Comparison of ENCODE assay signal across 29 mouse cellular contexts in genomic region chr9:83047567-83048238, GRCm38 (mm10).
A peak's percentile ranks its signal among the peaks of the same experiment; 100 is the strongest.
DNase-seq lines count a peak whose midpoint lies in the region; ATAC-seq lines count a peak whose summit lies in the region.
"Had no signal": no experiment of that assay in that cellular context is flagged by ENCODE, and none has a peak within 500 bp of the region (broad histone marks: within the 10 kb centered on the region; RNA-seq: fewer than 3 reads in every experiment).

No protein-coding gene starts in this region.

- H3K27ac ChIP-seq in hindbrain, embryonic 11.5 days (ENCODE audit: low read depth, low read length) = no peak overlapping the region
- H3K27ac ChIP-seq in hindbrain, embryonic 13.5 days = no peak overlapping the region
- no peak overlapping the region for H3K27ac ChIP-seq in embryonic facial prominence, embryonic 14.5 days (replicated peaks; ENCODE audit: low read depth, low read length)
- no peak overlapping the region for H3K27ac ChIP-seq in limb, embryonic 11.5 days (replicated peaks; ENCODE audit: low read depth, low read length)
- H3K27ac ChIP-seq: forebrain, embryonic 12.5 days; heart, embryonic 10.5 days; heart, embryonic 15.5 days; hindbrain, embryonic 14.5 days; limb, embryonic 13.5 days; midbrain, embryonic 15.5 days had no signal

- DNase-seq in hindbrain, embryonic 11.5 days (ENCODE audit: low spot score) = peak; percentile 10
- DNase-seq in embryo, embryonic 9.5 days (ENCODE audit: extremely low spot score) = peak; percentile 13
- DNase-seq in embryonic facial prominence, embryonic 14.5 days (ENCODE audit: low spot score) = peak; percentile 29
- peak; percentile 55 for DNase-seq in limb, embryonic 11.5 days (ENCODE audit: low spot score)
- DNase-seq in layer of hippocampus, postnatal 36 days = no peak
- DNase-seq in cerebellum, postnatal 10 days = no peak
- no peak for DNase-seq in right cerebral cortex, postnatal 25 days
- DNase-seq: adrenal gland, postnatal 25 days; cerebellum, adult 11-12 months; cerebellum, postnatal 25 days; gastrocnemius, postnatal 14 days; heart, postnatal 36 days; kidney, adult 11 months; kidney, postnatal 25 days; lung, postnatal 4 days; right cerebral cortex, postnatal 4 days; thymus, adult 2 months; thymus, postnatal 36 days had no signal

- H3K9me3 ChIP-seq in hindbrain, embryonic 11.5 days (ENCODE audit: control insufficient read depth, low read length) = no peaks in the 10 kb centered on the region
- no peaks in the 10 kb centered on the region for H3K9me3 ChIP-seq in hindbrain, embryonic 13.5 days
- no peaks in the 10 kb centered on the region for H3K9me3 ChIP-seq in embryonic facial prominence, embryonic 14.5 days (ENCODE audit: control insufficient read depth, low read length)
- H3K9me3 ChIP-seq in limb, embryonic 11.5 days (ENCODE audit: control insufficient read depth, low read length) = no peaks in the 10 kb centered on the region
- H3K9me3 ChIP-seq: forebrain, embryonic 12.5 days; G1E; heart, embryonic 10.5 days; heart, embryonic 15.5 days; limb, embryonic 13.5 days; midbrain, embryonic 15.5 days had no signal

- H3K4me1 ChIP-seq in hindbrain, embryonic 11.5 days (replicated peaks; ENCODE audit: control insufficient read depth, insufficient read depth, low read length) = no peaks in the 10 kb centered on the region
- H3K4me1 ChIP-seq in hindbrain, embryonic 13.5 days (replicated peaks) = no peaks in the 10 kb centered on the region
- H3K4me1 ChIP-seq in embryonic facial prominence, embryonic 14.5 days (ENCODE audit: control insufficient read depth, insufficient read depth, low read length) = 0 out of 2 replicates have a peak, but pooled peaks cover 3% of the 10 kb centered on the region
- 0 out of 2 replicates have a peak, but pooled peaks cover 4% of the 10 kb centered on the region for H3K4me1 ChIP-seq in limb, embryonic 11.5 days (ENCODE audit: control insufficient read depth, insufficient read depth, low read length)
- H3K4me1 ChIP-seq: heart, embryonic 15.5 days; midbrain, embryonic 15.5 days had no signal

- H3K4me2 ChIP-seq in hindbrain, embryonic 11.5 days (replicated peaks; ENCODE audit: low read depth, low read length) = no peak overlapping the region
- no peak overlapping the region for H3K4me2 ChIP-seq in hindbrain, embryonic 13.5 days
- peak overlapping the region; percentile 25; the same call in 1 of the 2 replicates for H3K4me2 ChIP-seq in embryonic facial prominence, embryonic 14.5 days (ENCODE audit: low read depth, low read length)
- H3K4me2 ChIP-seq in limb, embryonic 11.5 days (ENCODE audit: low read depth, severe bottlenecking) = no peak overlapping the region
- H3K4me2 ChIP-seq: forebrain, embryonic 12.5 days; heart, embryonic 15.5 days; hindbrain, embryonic 14.5 days; limb, embryonic 13.5 days; liver, embryonic 11.5 days; midbrain, embryonic 15.5 days had no signal

- WGBS in hindbrain, embryonic 11.5 days = 71% methylated on average over 12 of the region's 12 CpGs
- WGBS in hindbrain, embryonic 13.5 days = 80% methylated on average over 12 of the region's 12 CpGs
- 34% methylated on average over 12 of the region's 12 CpGs for WGBS in embryonic facial prominence, embryonic 14.5 days
- WGBS in limb, embryonic 11.5 days = 35% methylated on average over 12 of the region's 12 CpGs

- H3K4me3 ChIP-seq in hindbrain, embryonic 11.5 days (ENCODE audit: low read depth, low read length) = no peak overlapping the region
- H3K4me3 ChIP-seq in hindbrain, embryonic 13.5 days = no peak overlapping the region
- H3K4me3 ChIP-seq in embryonic facial prominence, embryonic 14.5 days (ENCODE audit: low read depth, low read length) = no peak overlapping the region
- H3K4me3 ChIP-seq in limb, embryonic 11.5 days (ENCODE audit: low read depth, low read length) = no peak overlapping the region
- H3K4me3 ChIP-seq: forebrain, embryonic 12.5 days; heart, embryonic 10.5 days; heart, embryonic 15.5 days; limb, embryonic 13.5 days; midbrain, embryonic 15.5 days had no signal

- no peak for ATAC-seq in hindbrain, embryonic 11.5 days (ENCODE audit: low FRiP score)
- ATAC-seq in hindbrain, embryonic 13.5 days (ENCODE audit: low FRiP score) = no peak
- no peak for ATAC-seq in embryonic facial prominence, embryonic 14.5 days (ENCODE audit: low read depth)
- peak; percentile 51; the same call in 1 of the 2 replicates for ATAC-seq in limb, embryonic 11.5 days (ENCODE audit: insufficient number of reproducible peaks, low FRiP score, low TSS enrichment, low read depth)
- ATAC-seq: inflammation-experienced regulatory T-cells, adult 6 months; lung, postnatal 0 days; midbrain, embryonic 15.5 days had no signal

- no peak overlapping the region for H3K9ac ChIP-seq in hindbrain, embryonic 11.5 days (ENCODE audit: low read depth, low read length)
- no peak overlapping the region for H3K9ac ChIP-seq in hindbrain, embryonic 13.5 days
- no peak overlapping the region for H3K9ac ChIP-seq in embryonic facial prominence, embryonic 14.5 days (ENCODE audit: low read depth, low read length)
- H3K9ac ChIP-seq in limb, embryonic 11.5 days (ENCODE audit: low read length) = no peak overlapping the region
- H3K9ac ChIP-seq: forebrain, embryonic 12.5 days; heart, embryonic 15.5 days; hindbrain, embryonic 14.5 days; limb, embryonic 13.5 days; midbrain, embryonic 15.5 days had no signal

- no peaks in the 10 kb centered on the region for H3K27me3 ChIP-seq in hindbrain, embryonic 11.5 days (ENCODE audit: control insufficient read depth, insufficient read depth, low read length)
- H3K27me3 ChIP-seq in hindbrain, embryonic 13.5 days = no peaks in the 10 kb centered on the region
- no peaks in the 10 kb centered on the region for H3K27me3 ChIP-seq in embryonic facial prominence, embryonic 14.5 days (replicated peaks; ENCODE audit: control insufficient read depth, insufficient read depth, low read length)
- no peaks in the 10 kb centered on the region for H3K27me3 ChIP-seq in limb, embryonic 11.5 days (ENCODE audit: control insufficient read depth, insufficient read depth, low read length)
- H3K27me3 ChIP-seq: forebrain, embryonic 12.5 days; heart, embryonic 15.5 days; limb, embryonic 13.5 days; midbrain, embryonic 15.5 days had no signal

- no peaks in the 10 kb centered on the region for H3K36me3 ChIP-seq in hindbrain, embryonic 11.5 days (ENCODE audit: control insufficient read depth, insufficient read depth, low read length)
- H3K36me3 ChIP-seq in hindbrain, embryonic 13.5 days = no peaks in the 10 kb centered on the region
- H3K36me3 ChIP-seq in embryonic facial prominence, embryonic 14.5 days (ENCODE audit: control insufficient read depth, insufficient read depth, low read length) = no peaks in the 10 kb centered on the region
- H3K36me3 ChIP-seq in limb, embryonic 11.5 days (ENCODE audit: control insufficient read depth, insufficient read depth, low read length) = no peaks in the 10 kb centered on the region
- H3K36me3 ChIP-seq: forebrain, embryonic 12.5 days; G1E; heart, embryonic 10.5 days; heart, embryonic 15.5 days; limb, embryonic 13.5 days; midbrain, embryonic 15.5 days had no signal

Comparison
In these comparisons a context has a peak if more than half of its experiments do, and no peak if none do; other contexts are left out.
1. DNase-seq: peak in hindbrain, embryonic 11.5 days (single experiment), embryo, embryonic 9.5 days (single experiment), embryonic facial prominence, embryonic 14.5 days (single experiment) and limb, embryonic 11.5 days (single experiment); none in layer of hippocampus, postnatal 36 days (0 of 2), cerebellum, postnatal 10 days (0 of 2) and right cerebral cortex, postnatal 25 days (single experiment).